Mouse (Mus musculus) heart, postnatal 0 days (tissue): ENCODE measurements around the gene Spag9.

Experiments used
- CTCF ChIP-seq: IDR thresholded peaks from 2 replicates; pipeline ENCODE4 v1.5.1; 2016; ENCODE audit warnings: antibody characterized with exemption, control low read depth, low read depth
- EP300 ChIP-seq: IDR thresholded peaks from 2 replicates; pipeline ENCODE4 v1.6.1; 2016; ENCODE audit warnings: antibody characterized with exemption, low read depth

DNA sequence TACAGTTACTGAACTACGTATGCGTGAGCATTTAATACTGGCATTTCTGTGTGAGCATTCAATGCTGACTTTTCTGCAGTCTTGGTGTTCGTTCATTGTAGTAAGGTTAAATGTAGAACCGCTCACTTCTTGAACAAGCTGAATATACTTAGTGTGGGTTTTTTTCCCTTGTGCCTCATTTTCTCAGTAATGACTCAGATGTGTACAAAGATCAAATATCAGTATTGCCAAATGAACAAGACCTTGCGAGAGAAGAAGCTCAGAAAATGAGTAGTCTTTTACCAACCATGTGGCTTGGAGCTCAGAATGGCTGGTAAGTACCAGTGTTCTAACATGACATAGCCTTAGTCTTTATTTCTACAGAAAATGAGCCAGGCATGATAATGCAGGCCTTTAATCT lies 102.9 kb downstream of the Spag9 start:
- TF ChIP-seq EP300 (no peak), CTCF (no peak)
